Comparison of ENCODE assay signal across 18 mouse cellular contexts in the genomic region with DNA sequence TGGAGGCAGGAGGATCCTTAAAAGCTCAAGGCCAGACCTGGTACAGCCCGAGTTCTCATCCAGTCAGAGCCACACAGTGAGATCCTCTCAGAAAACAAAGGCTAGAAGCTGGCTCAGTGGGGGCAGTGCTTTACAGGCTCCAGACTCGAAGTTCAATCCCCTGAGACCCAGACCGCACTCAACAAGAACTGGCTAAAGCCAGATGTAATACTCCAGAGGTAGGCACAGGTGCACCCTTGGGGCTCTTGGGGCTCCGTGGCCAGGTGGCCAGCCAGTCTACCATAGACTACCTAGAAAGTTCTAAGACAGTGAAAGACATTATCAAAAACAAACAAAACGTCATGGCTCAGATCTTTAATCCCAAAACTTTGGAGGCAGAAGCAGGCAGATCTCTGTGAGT. TPM values are rescaled to one million over a fixed set of nuclear protein-coding genes. Genes with fewer than 3 reads are reported as not detected.
DNase-seq lines count a peak whose midpoint lies in the region; TF ChIP-seq lines count a peak whose summit lies in the region.
"Had no signal": no experiment of that assay in that cellular context is flagged by ENCODE, and none has a peak within 500 bp of the region (broad histone marks: within the 10 kb centered on the region; RNA-seq: fewer than 3 reads in every experiment).

No protein-coding gene starts in this region.

- in situ Hi-C loops in CH12.LX (cut with MboI; ENCODE audit: low pct_ligation_motif_present, low pct_unique_long_range_greater_than_20kb, low sequenced_read_pairs) = loop anchor here (25.0 kb wide), 2 partner anchors 233 to 517 kb away; no protein-coding TSS in a partner anchor

- no peak overlapping the region for H3K9ac ChIP-seq in CH12.LX (ENCODE audit: insufficient read depth, low read depth)
- H3K9ac ChIP-seq: forebrain, embryonic 12.5 days; forebrain, postnatal 0 days; heart, embryonic 13.5 days; hindbrain, embryonic 13.5 days; intestine, embryonic 15.5 days had no signal

- TF ChIP-seq RAD21 in CH12.LX (IDR thresholded peaks at IDR 0.05; ENCODE audit: low read depth, low read length) = no peak

- no peak overlapping the region for H3K4me3 ChIP-seq in CH12.LX (replicated peaks in 1 of 3; ENCODE audit: low read depth in 2 of 3, low read length in 2 of 3, poor library complexity in 1 of 3)
- H3K4me3 ChIP-seq: forebrain, embryonic 12.5 days; gastrocnemius, adult 2 months; heart, embryonic 13.5 days; hindbrain, embryonic 13.5 days; intestine, embryonic 15.5 days had no signal

- peak; percentile 52 for DNase-seq in heart, adult 11 months
- DNase-seq in heart, postnatal 4 days = no peak
- DNase-seq in A20 (ENCODE audit: low read depth, low spot score) (peak; percentile 69), CH12.LX (ENCODE audit: extremely low read depth) (peak; percentile 69)
- peak; percentile 38 for DNase-seq in splenic B cell, adult 2 months (ENCODE audit: low read depth, low spot score)
- no peak for DNase-seq in adrenal gland, postnatal 10 days
- DNase-seq: adrenal gland, adult 2 months; adrenal gland, postnatal 36 days; cerebellum, adult 2 months; cerebellum, postnatal 10 days; forebrain, postnatal 0 days; gastrocnemius, adult 2 months; gastrocnemius, postnatal 25 days had no signal

- H3K36me3 ChIP-seq in CH12.LX (replicated peaks in 1 of 2; ENCODE audit: control insufficient read depth in 1 of 2, insufficient read depth in 1 of 2, low read length in 1 of 2) = peaks cover 0 to 5% of the 10 kb centered on the region in 2 experiments
- H3K36me3 ChIP-seq in splenic B cell, adult 2 months (ENCODE audit: control insufficient read depth, insufficient read depth, low read length, poor library complexity, severe bottlenecking) = no peaks in the 10 kb centered on the region
- H3K36me3 ChIP-seq: intestine, embryonic 15.5 days had no signal

- dilution Hi-C loops in CH12.LX (cut with MboI; ENCODE audit: extremely low pct_ligation_motif_present, extremely low pct_unique_long_range_greater_than_20kb, low sequenced_read_pairs) = no loop called here

- no peak overlapping the region for H3K4me2 ChIP-seq in CH12.LX (ENCODE audit: insufficient read depth, low read depth, poor library complexity, severe bottlenecking)
- H3K4me2 ChIP-seq: forebrain, embryonic 12.5 days; heart, embryonic 13.5 days; hindbrain, embryonic 13.5 days; intestine, embryonic 15.5 days had no signal

- H3K79me2 ChIP-seq in CH12.LX (replicated peaks; ENCODE audit: control insufficient read depth, extremely low read depth, insufficient read depth, poor library complexity, severe bottlenecking) = no peaks in the 10 kb centered on the region

- no peak for TF ChIP-seq CTCF in CH12.LX (conservative IDR thresholded peaks at IDR 0.05 in 1 of 2, IDR thresholded peaks at IDR 0.05 in 1 of 2; ENCODE audit: low read depth in 2 of 2, low read length in 2 of 2)

- H3K27ac ChIP-seq in CH12.LX (ENCODE audit: insufficient read depth, low read depth) = no peak overlapping the region
- H3K27ac ChIP-seq: forebrain, embryonic 12.5 days; gastrocnemius, adult 2 months; heart, embryonic 13.5 days; hindbrain, embryonic 13.5 days; intestine, embryonic 15.5 days had no signal

- H3K4me1 ChIP-seq in CH12.LX (ENCODE audit: control insufficient read depth in 1 of 2, insufficient read depth in 2 of 2) = peaks cover 0 to 11% of the 10 kb centered on the region in 2 experiments; a peak in 2 of 4 replicates

- no peaks in the 10 kb centered on the region for H3K9me3 ChIP-seq in CH12.LX (replicated peaks; ENCODE audit: low read length)
- H3K9me3 ChIP-seq: forebrain, embryonic 12.5 days; heart, embryonic 13.5 days; hindbrain, embryonic 13.5 days; intestine, embryonic 15.5 days had no signal

- no peak for TF ChIP-seq EP300 in CH12.LX (IDR thresholded peaks at IDR 0.05; ENCODE audit: low read length)

- no peaks in the 10 kb centered on the region for H3K27me3 ChIP-seq in CH12.LX (replicated peaks)
- no peaks in the 10 kb centered on the region for H3K27me3 ChIP-seq in splenic B cell, adult 2 months (ENCODE audit: control insufficient read depth, insufficient read depth, low read length, poor library complexity, severe bottlenecking)
- H3K27me3 ChIP-seq: forebrain, embryonic 12.5 days; heart, embryonic 13.5 days; hindbrain, embryonic 13.5 days; intestine, embryonic 15.5 days; Patski had no signal

- no peak for TF ChIP-seq POLR2A in CH12.LX (IDR thresholded peaks at IDR 0.05; ENCODE audit: low read depth, low read length)

TF ChIP-seq in CH12.LX, 34 proteins besides CTCF, POLR2A, EP300 and RAD21:
- TF ChIP-seq TCF12 (IDR thresholded peaks at IDR 0.05; ENCODE audit: low read depth, low read length) (peak; percentile 43; the same call in 1 of the 2 replicates), ZC3H11A (IDR thresholded peaks at IDR 0.05; ENCODE audit: low read depth, low read length) (no peak)

RNA-seq across cellular contexts. Expression of gene Mllt3, which starts 12.7 kb away (rescaled TPM):
- 10 to 100 TPM; 14.0 to 17.7 TPM for total RNA-seq in heart, postnatal 4 days (2021)
- total RNA-seq in CH12.LX (2012; rRNA removed) (5.9 and 10.1 TPM in 2 replicates), CH12.LX (2014; rRNA removed) (8.3 and 10.5 TPM in 2 replicates)
- polyA plus RNA-seq in CH12.LX (2012; ENCODE audit: insufficient read length, low read depth) = 20.9 and 22.6 TPM in 2 replicates
- 10 to 100 TPM; 18.4 to 21.9 TPM for total RNA-seq in adrenal gland, postnatal 10 days (2021)

Comparison
In these comparisons a context has a peak if more than half of its experiments do, and no peak if none do; other contexts are left out.
1. DNase-seq: peak in heart, adult 11 months (single experiment), A20 (single experiment), CH12.LX (single experiment) and splenic B cell, adult 2 months (single experiment); none in heart, postnatal 4 days (single experiment) and adrenal gland, postnatal 10 days (single experiment).